Mouse (Mus musculus) embryonic facial prominence, embryonic 10.5 days (tissue): ENCODE data around the gene Nrn1. TPM values are rescaled to one million over a fixed set of nuclear protein-coding genes. Genes with fewer than 3 reads are reported as not detected.
A peak's percentile ranks its signal among the peaks of the same experiment; 100 is the strongest.

Source experiments
- DNase-seq: peaks from one replicate; pipeline ENCODE4 v3.0.0-alpha.2; 2017; ENCODE audit warnings: low spot score
- H3K27ac ChIP-seq: fragments of 300-500 bp; sonication (generic); replicated peaks from 2 replicates; pipeline ENCODE4 v1.5.1; 2016; ENCODE audit warnings: mild to moderate bottlenecking
- H3K27me3 ChIP-seq: fragments of 300-500 bp; sonication (generic); replicated peaks from 2 replicates; pipeline ENCODE4 v1.6.1; 2016; ENCODE audit warnings: low read depth, mild to moderate bottlenecking; ENCODE audit not compliant: poor library complexity, severe bottlenecking
- H3K36me3 ChIP-seq: fragments of 300-500 bp; sonication (generic); replicated peaks from 2 replicates; pipeline ENCODE4 v1.6.1; 2016; ENCODE audit warnings: mild to moderate bottlenecking, moderate library complexity
- H3K4me1 ChIP-seq: fragments of 300-500 bp; sonication (generic); 2 replicates; pipeline ENCODE4 v1.6.1; 2016
- H3K4me3 ChIP-seq: fragments of 300-500 bp; sonication (generic); 2 replicates; pipeline ENCODE4 v1.5.1; 2016; ENCODE audit warnings: mild to moderate bottlenecking, moderate library complexity
- H3K9me3 ChIP-seq: fragments of 300-500 bp; sonication (generic); 2 replicates; pipeline ENCODE4 v1.6.1; 2016; ENCODE audit warnings: mild to moderate bottlenecking
- WGBS: fragments of 180-500 bp; shearing (Covaris S2); methylation state at CpG from one replicate; pipeline ENCODE4 v1.1.7; 2016; 5-methylcytosine and 5-hydroxymethylcytosine counted together
- polyA plus RNA-seq: library from polyadenylated mRNA; unstranded; fragments of >200 nt; fragmentation: Nextera tagmentation; extraction: Ambion mirVana; gene quantifications from 2 replicates; pipeline ENCODE4 v1.2.1, GENCODE M21; 2016

Nrn1 gene
- polyA plus RNA-seq, 1 experiment from 2014 or later = 3.4 TPM

- H3K27me3 ChIP-seq = peaks cover 100% of the 10 kb centered on the region
- H3K4me3 ChIP-seq = peak overlapping the region; percentile 49
- no peaks in the 10 kb centered on the region for H3K9me3 ChIP-seq
- 0 out of 2 replicates have a peak overlapping the region, but pooled peaks have one; percentile 5 for H3K27ac ChIP-seq
- no peaks in the 10 kb centered on the region for H3K36me3 ChIP-seq
- WGBS = under 1% methylated on average over 34 of the region's 34 CpGs
- peak; percentile 62 for DNase-seq
- peaks cover 54% of the 10 kb centered on the region for H3K4me1 ChIP-seq
Measured at GRCm38 (mm10) chr13:36731016-36731930, 3.7 kb downstream of the Nrn1 start.

- no peaks in the 10 kb centered on the region for H3K36me3 ChIP-seq
- H3K27ac ChIP-seq = no peak overlapping the region
- peaks cover 100% of the 10 kb centered on the region for H3K27me3 ChIP-seq
- WGBS = 3% methylated on average over 14 of the region's 14 CpGs
- H3K9me3 ChIP-seq = no peaks in the 10 kb centered on the region
- H3K4me1 ChIP-seq = peaks cover 46% of the 10 kb centered on the region
- peak overlapping the region; percentile 16; the same call in 1 of the 2 replicates for H3K4me3 ChIP-seq
- no peak for DNase-seq
Measured at GRCm38 (mm10) chr13:36730341-36730761, 4.6 kb downstream of the Nrn1 start.

GRCm38 (mm10) chr13:36729731-36730340, 5.1 kb downstream of the Nrn1 start:
- no peaks in the 10 kb centered on the region for H3K9me3 ChIP-seq
- no peaks in the 10 kb centered on the region for H3K36me3 ChIP-seq
- peak overlapping the region; percentile 16; the same call in 1 of the 2 replicates for H3K4me3 ChIP-seq
- H3K27me3 ChIP-seq = peaks cover 100% of the 10 kb centered on the region
- DNase-seq = peak; percentile 43
- WGBS = under 1% methylated on average over 13 of the region's 13 CpGs
- H3K27ac ChIP-seq = no peak overlapping the region
- peaks cover 44% of the 10 kb centered on the region for H3K4me1 ChIP-seq

- DNase-seq = no peak
- peak overlapping the region; percentile 55; the same call in 1 of the 2 replicates for H3K4me3 ChIP-seq
Measured at GRCm38 (mm10) chr13:36728509-36728908, 6.4 kb downstream of the Nrn1 start.

GRCm38 (mm10) chr13:36727779-36728470, 7.0 kb downstream of the Nrn1 start:
- H3K27me3 ChIP-seq = peaks cover 100% of the 10 kb centered on the region
- peak; percentile 29 for DNase-seq
- peaks cover 45% of the 10 kb centered on the region for H3K4me1 ChIP-seq
- peak overlapping the region; percentile 59; the same call in 1 of the 2 replicates for H3K27ac ChIP-seq
- H3K4me3 ChIP-seq = peak overlapping the region; percentile 55
- no peaks in the 10 kb centered on the region for H3K36me3 ChIP-seq
- no peaks in the 10 kb centered on the region for H3K9me3 ChIP-seq
- WGBS = under 1% methylated on average over 23 of the region's 23 CpGs

More at GRCm38 (mm10) chr13:36728509-36728908, 6.4 kb downstream of the Nrn1 start:
- H3K27me3 ChIP-seq = peaks cover 100% of the 10 kb centered on the region
- 5% methylated on average over 5 of the region's 5 CpGs for WGBS
- no peaks in the 10 kb centered on the region for H3K9me3 ChIP-seq
- H3K4me1 ChIP-seq = peaks cover 46% of the 10 kb centered on the region
- H3K27ac ChIP-seq = no peak overlapping the region
- no peaks in the 10 kb centered on the region for H3K36me3 ChIP-seq

- H3K27ac ChIP-seq = peak overlapping the region; percentile 59; the same call in 1 of the 2 replicates
- no peaks in the 10 kb centered on the region for H3K36me3 ChIP-seq
- peaks cover 47% of the 10 kb centered on the region for H3K4me1 ChIP-seq
- WGBS = under 1% methylated on average over 34 of the region's 34 CpGs
- H3K27me3 ChIP-seq = peaks cover 100% of the 10 kb centered on the region
- H3K4me3 ChIP-seq = peak overlapping the region; percentile 55
- no peaks in the 10 kb centered on the region for H3K9me3 ChIP-seq
- peak; percentile 77 for DNase-seq
Measured at GRCm38 (mm10) chr13:36726951-36727778, 7.8 kb downstream of the Nrn1 start.

- no peak overlapping the region for H3K27ac ChIP-seq
- peaks cover 100% of the 10 kb centered on the region for H3K27me3 ChIP-seq
- DNase-seq = peak; percentile 59
- WGBS = under 1% methylated on average over 24 of the region's 24 CpGs
- H3K36me3 ChIP-seq = no peaks in the 10 kb centered on the region
- H3K4me1 ChIP-seq = peaks cover 41% of the 10 kb centered on the region
- no peaks in the 10 kb centered on the region for H3K9me3 ChIP-seq
- H3K4me3 ChIP-seq = peak overlapping the region; percentile 55
Measured at GRCm38 (mm10) chr13:36726551-36726950, 8.4 kb downstream of the Nrn1 start.

- H3K9me3 ChIP-seq = no peaks in the 10 kb centered on the region
- WGBS = 1% methylated on average over 8 of the region's 8 CpGs
- H3K4me3 ChIP-seq = no peak overlapping the region
- no peaks in the 10 kb centered on the region for H3K36me3 ChIP-seq
- H3K4me1 ChIP-seq = peaks cover 35% of the 10 kb centered on the region
- no peak for DNase-seq
- H3K27ac ChIP-seq = no peak overlapping the region
- peaks cover 100% of the 10 kb centered on the region for H3K27me3 ChIP-seq
Measured at GRCm38 (mm10) chr13:36725881-36726280, 9.1 kb downstream of the Nrn1 start.

GRCm38 (mm10) chr13:36724533-36725470, 10.1 kb downstream of the Nrn1 start:
- peak overlapping the region; percentile 44 for H3K4me3 ChIP-seq
- WGBS = under 1% methylated on average over 40 of the region's 40 CpGs
- peaks cover 96% of the 10 kb centered on the region for H3K27me3 ChIP-seq
- no peak overlapping the region for H3K27ac ChIP-seq
- no peaks in the 10 kb centered on the region for H3K9me3 ChIP-seq
- peak; percentile 61 for DNase-seq
- no peaks in the 10 kb centered on the region for H3K36me3 ChIP-seq
- H3K4me1 ChIP-seq = peaks cover 35% of the 10 kb centered on the region

GRCm38 (mm10) chr13:36723726-36724300, 11.1 kb downstream of the Nrn1 start:
- Histone ChIP-seq H3K27me3 (peaks cover 87% of the 10 kb centered on the region), H3K4me3 (peak overlapping the region; percentile 16; the same call in 1 of the 2 replicates), H3K27ac (no peak overlapping the region), H3K36me3 (no peaks in the 10 kb centered on the region), H3K9me3 (no peaks in the 10 kb centered on the region), H3K4me1 (peaks cover 35% of the 10 kb centered on the region)
- 2% methylated on average over 15 of the region's 15 CpGs for WGBS
- DNase-seq = peak; percentile 36
